Mouse (Mus musculus) cortical plate, adult 2 months (tissue): ENCODE data around the gene 5430419D17Rik.

Source experiments
- CTCF ChIP-seq: fragments of 200-500 bp; IDR thresholded peaks from 2 replicates; pipeline ENCODE4 v1.5.1; 2011; ENCODE audit warnings: mild to moderate bottlenecking, control low read depth, low read length; ENCODE audit not compliant: insufficient read depth; ENCODE audit errors: extremely low read depth
- POLR2A ChIP-seq: fragments of 200-500 bp; IDR thresholded peaks from 2 replicates; pipeline ENCODE4 v1.6.1; 2011; ENCODE audit warnings: mild to moderate bottlenecking, low read length, control low read depth; ENCODE audit not compliant: insufficient read depth; ENCODE audit errors: extremely low read depth

GRCm38 (mm10) chr7:131306733-131307132 lies 132.5 kb downstream of the 5430419D17Rik start:
- TF ChIP-seq CTCF (no peak), POLR2A (no peak)
